Mouse (Mus musculus) forebrain, embryonic 10.5 days (tissue): ENCODE results near the gene 9330182L06Rik. TPM values are rescaled to one million over a fixed set of nuclear protein-coding genes. Genes with fewer than 3 reads are reported as not detected.
A peak's percentile ranks its signal among the peaks of the same experiment; 100 is the strongest.

ENCODE experiments used
- DNase-seq: peaks from one replicate; pipeline ENCODE4 v3.0.0-alpha.2; 2017; ENCODE audit warnings: low spot score; ENCODE audit errors: extremely low spot score
- H3K27ac ChIP-seq: fragments of 300-500 bp; sonication (generic); 2 replicates; pipeline ENCODE4 v1.5.1; 2016; ENCODE audit warnings: mild to moderate bottlenecking
- H3K27me3 ChIP-seq: fragments of 300-500 bp; sonication (generic); 2 replicates; pipeline ENCODE4 v1.6.1; 2016; ENCODE audit warnings: mild to moderate bottlenecking; ENCODE audit not compliant: poor library complexity, severe bottlenecking
- H3K36me3 ChIP-seq: fragments of 300-500 bp; sonication (generic); replicated peaks from 2 replicates; pipeline ENCODE4 v1.6.1; 2016; ENCODE audit warnings: mild to moderate bottlenecking, moderate library complexity
- H3K4me1 ChIP-seq: fragments of 300-500 bp; sonication (generic); 2 replicates; pipeline ENCODE4 v1.6.1; 2016
- H3K4me3 ChIP-seq: fragments of 300-500 bp; sonication (generic); 2 replicates; pipeline ENCODE4 v1.5.1; 2016; ENCODE audit warnings: mild to moderate bottlenecking, moderate library complexity
- H3K9me3 ChIP-seq: fragments of 300-500 bp; sonication (generic); 2 replicates; pipeline ENCODE4 v1.6.1; 2016; ENCODE audit warnings: mild to moderate bottlenecking, moderate library complexity
- WGBS: fragments of 180-500 bp; shearing (Covaris S2); methylation state at CpG from one replicate; pipeline ENCODE4 v1.1.7; 2016; 5-methylcytosine and 5-hydroxymethylcytosine counted together
- polyA plus RNA-seq: library from polyadenylated mRNA; unstranded; fragments of >200 nt; fragmentation: Nextera tagmentation; extraction: Ambion mirVana; gene quantifications from 2 replicates; pipeline ENCODE4 v1.2.1, GENCODE M21; 2016

9330182L06Rik gene
- polyA plus RNA-seq, result 2.1 and 2.5 TPM in 2 replicates

- H3K27me3 ChIP-seq, result peaks cover 37% of the 10 kb centered on the region
- H3K27ac ChIP-seq, result peak within 1 kb of the TSS; percentile 89
- WGBS, result under 1% methylated on average over 37 of the region's 47 CpGs
Observed at GRCm38 (mm10) chr5:9265586-9266279, at the start of gene 9330182L06Rik. Gene 9330182L06Rik (plus strand): TSS chr5:9266118.

GRCm38 (mm10) chr5:9227456-9228008, 38.4 kb upstream of the 9330182L06Rik start:
- Histone ChIP-seq H3K27me3 (no peaks in the 10 kb centered on the region), H3K36me3 (no peaks in the 10 kb centered on the region), H3K27ac (no peak overlapping the region), H3K4me1 (no peaks in the 10 kb centered on the region), H3K9me3 (no peaks in the 10 kb centered on the region), H3K4me3 (no peak overlapping the region)
- WGBS, result 87% methylated on average over 4 of the region's 4 CpGs
- DNase-seq, result no peak

More at GRCm38 (mm10) chr5:9265586-9266279, at the start of gene 9330182L06Rik:
- H3K9me3 ChIP-seq, result no peaks in the 10 kb centered on the region
- DNase-seq, result peak; percentile 67
- H3K4me3 ChIP-seq, result peak within 1 kb of the TSS; percentile 77
- H3K36me3 ChIP-seq, result no peaks in the 10 kb centered on the region
- H3K4me1 ChIP-seq, result peaks cover 17% of the 10 kb centered on the region

- H3K9me3 ChIP-seq, result no peaks in the 10 kb centered on the region
- no peak overlapping the region for H3K4me3 ChIP-seq
- H3K27me3 ChIP-seq, result peaks cover 37% of the 10 kb centered on the region
- no peak overlapping the region for H3K27ac ChIP-seq
- DNase-seq, result no peak
- 75% methylated on average over 4 of the region's 4 CpGs for WGBS
- no peaks in the 10 kb centered on the region for H3K36me3 ChIP-seq
- peaks cover 17% of the 10 kb centered on the region for H3K4me1 ChIP-seq
Observed at GRCm38 (mm10) chr5:9264361-9264760, 1.6 kb upstream of the 9330182L06Rik start.

- no peaks in the 10 kb centered on the region for H3K36me3 ChIP-seq
- H3K27me3 ChIP-seq, result peaks cover 35% of the 10 kb centered on the region
- H3K4me3 ChIP-seq, result peak overlapping the region; percentile 77
- H3K4me1 ChIP-seq, result peaks cover 17% of the 10 kb centered on the region
- no peaks in the 10 kb centered on the region for H3K9me3 ChIP-seq
- no peak for DNase-seq
- WGBS, result 0% methylated on average over 30 of the region's 30 CpGs
- peak overlapping the region; percentile 89 for H3K27ac ChIP-seq
Observed at GRCm38 (mm10) chr5:9266280-9266923, 484 bp downstream of the 9330182L06Rik start.

GRCm38 (mm10) chr5:9269666-9270065, 3.7 kb downstream of the 9330182L06Rik start:
- no peak for DNase-seq
- H3K27me3 ChIP-seq, result peaks cover 9% of the 10 kb centered on the region
- H3K9me3 ChIP-seq, result no peaks in the 10 kb centered on the region
- peaks cover 17% of the 10 kb centered on the region for H3K4me1 ChIP-seq
- no peak overlapping the region for H3K27ac ChIP-seq
- no peak overlapping the region for H3K4me3 ChIP-seq
- no peaks in the 10 kb centered on the region for H3K36me3 ChIP-seq
- 89% methylated on average over 3 of the region's 3 CpGs for WGBS

GRCm38 (mm10) chr5:9272976-9273375, 7.1 kb downstream of the 9330182L06Rik start:
- Histone ChIP-seq H3K27ac (no peak overlapping the region), H3K4me3 (no peak overlapping the region), H3K4me1 (no peaks in the 10 kb centered on the region), H3K27me3 (no peaks in the 10 kb centered on the region), H3K36me3 (no peaks in the 10 kb centered on the region), H3K9me3 (no peaks in the 10 kb centered on the region)
- WGBS, result 95% methylated on average over 3 of the region's 3 CpGs
- DNase-seq, result no peak

- no peaks in the 10 kb centered on the region for H3K36me3 ChIP-seq
- H3K27me3 ChIP-seq, result no peaks in the 10 kb centered on the region
- DNase-seq, result no peak
- no peaks in the 10 kb centered on the region for H3K9me3 ChIP-seq
- WGBS, result 90% methylated on average over 2 of the region's 2 CpGs
- no peak overlapping the region for H3K4me3 ChIP-seq
- H3K4me1 ChIP-seq, result no peaks in the 10 kb centered on the region
- no peak overlapping the region for H3K27ac ChIP-seq
Observed at GRCm38 (mm10) chr5:9295777-9296549, 30.0 kb downstream of the 9330182L06Rik start.

GRCm38 (mm10) chr5:9296550-9296928, 30.6 kb downstream of the 9330182L06Rik start:
- Histone ChIP-seq H3K4me1 (no peaks in the 10 kb centered on the region), H3K27ac (no peak overlapping the region), H3K4me3 (no peak overlapping the region), H3K9me3 (no peaks in the 10 kb centered on the region), H3K27me3 (no peaks in the 10 kb centered on the region), H3K36me3 (no peaks in the 10 kb centered on the region)
- DNase-seq, result no peak

- H3K4me1 ChIP-seq, result no peaks in the 10 kb centered on the region
- 84% methylated on average over 1 of the region's 1 CpGs for WGBS
- H3K9me3 ChIP-seq, result no peaks in the 10 kb centered on the region
- no peak overlapping the region for H3K27ac ChIP-seq
- no peaks in the 10 kb centered on the region for H3K27me3 ChIP-seq
- no peak overlapping the region for H3K4me3 ChIP-seq
- DNase-seq, result no peak
- H3K36me3 ChIP-seq, result no peaks in the 10 kb centered on the region
Observed at GRCm38 (mm10) chr5:9326863-9327262, 60.9 kb downstream of the 9330182L06Rik start.

GRCm38 (mm10) chr5:9327528-9327927, 61.6 kb downstream of the 9330182L06Rik start:
- DNase-seq, result no peak
- Histone ChIP-seq H3K27ac (no peak overlapping the region), H3K4me3 (no peak overlapping the region), H3K27me3 (no peaks in the 10 kb centered on the region), H3K9me3 (no peaks in the 10 kb centered on the region), H3K4me1 (no peaks in the 10 kb centered on the region), H3K36me3 (no peaks in the 10 kb centered on the region)
- 80% methylated on average over 1 of the region's 1 CpGs for WGBS

- Histone ChIP-seq H3K9me3 (no peaks in the 10 kb centered on the region), H3K4me1 (peaks cover 18% of the 10 kb centered on the region), H3K27ac (peak overlapping the region; percentile 35; the same call in 1 of the 2 replicates), H3K4me3 (no peak overlapping the region), H3K27me3 (no peaks in the 10 kb centered on the region), H3K36me3 (no peaks in the 10 kb centered on the region)
- 59% methylated on average over 7 of the region's 7 CpGs for WGBS
- no peak for DNase-seq
Observed at GRCm38 (mm10) chr5:9338756-9339510, 73.0 kb downstream of the 9330182L06Rik start.

- WGBS, result 79% methylated on average over 8 of the region's 8 CpGs
- Histone ChIP-seq H3K36me3 (no peaks in the 10 kb centered on the region), H3K9me3 (no peaks in the 10 kb centered on the region), H3K27ac (peak overlapping the region; percentile 13; the same call in 1 of the 2 replicates), H3K4me3 (no peak overlapping the region), H3K4me1 (peaks cover 19% of the 10 kb centered on the region), H3K27me3 (no peaks in the 10 kb centered on the region)
- no peak for DNase-seq
Observed at GRCm38 (mm10) chr5:9339511-9340173, 73.7 kb downstream of the 9330182L06Rik start.
